Mouse (Mus musculus): Measurements from ENCODE around the gene Coa6. TPM values are rescaled to one million over a fixed set of nuclear protein-coding genes. Genes with fewer than 3 reads are reported as not detected.
A peak's percentile ranks its signal among the peaks of the same experiment; 100 is the strongest.

Coa6 gene
- polyA plus RNA-seq, 1 experiment from 2014 or later = 47.1 TPM

DNA sequence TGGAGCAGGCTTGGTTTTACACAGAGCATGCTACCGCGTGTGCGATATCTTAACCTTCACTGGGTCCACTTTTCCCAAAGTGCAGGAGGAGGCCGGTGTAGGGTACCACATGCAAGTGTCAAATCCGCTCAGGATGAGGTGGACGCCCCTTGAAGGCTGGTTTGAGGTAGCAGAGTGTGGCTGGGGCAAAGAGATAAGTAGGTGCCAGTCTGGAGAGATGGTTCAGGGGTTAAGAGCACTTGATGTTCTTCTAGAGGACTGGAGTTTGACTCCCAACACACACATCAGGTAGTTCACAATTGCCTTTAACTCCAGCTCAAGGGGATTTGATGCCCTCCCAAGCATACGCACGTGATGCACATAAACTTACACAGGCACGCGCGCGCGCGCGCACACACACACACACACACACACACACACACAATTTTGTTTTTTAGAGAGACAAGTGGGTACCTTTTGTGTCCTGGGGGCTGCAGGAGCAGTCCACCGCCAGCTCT is 51.5 kb downstream of the Coa6 start:
- H3K9ac ChIP-seq = peak overlapping the region; percentile 80
- peaks cover 8% of the 10 kb centered on the region for H3K4me1 ChIP-seq
- no peak for ATAC-seq (ENCODE audit: insufficient number of reproducible peaks, insufficient read depth, low FRiP score, low TSS enrichment)
- H3K36me3 ChIP-seq = peaks cover 12% of the 10 kb centered on the region
- peak overlapping the region; percentile 90 for H3K4me2 ChIP-seq (replicated peaks)
- peak overlapping the region; percentile 82 for H3K4me3 ChIP-seq
- peak overlapping the region; percentile 78; the same call in 1 of the 2 replicates for H3K27ac ChIP-seq
- H3K27me3 ChIP-seq = 0 out of 2 replicates have a peak, but pooled peaks cover 5% of the 10 kb centered on the region
- WGBS = 11% methylated on average over 16 of the region's 16 CpGs
- H3K9me3 ChIP-seq = no peaks in the 10 kb centered on the region

DNA sequence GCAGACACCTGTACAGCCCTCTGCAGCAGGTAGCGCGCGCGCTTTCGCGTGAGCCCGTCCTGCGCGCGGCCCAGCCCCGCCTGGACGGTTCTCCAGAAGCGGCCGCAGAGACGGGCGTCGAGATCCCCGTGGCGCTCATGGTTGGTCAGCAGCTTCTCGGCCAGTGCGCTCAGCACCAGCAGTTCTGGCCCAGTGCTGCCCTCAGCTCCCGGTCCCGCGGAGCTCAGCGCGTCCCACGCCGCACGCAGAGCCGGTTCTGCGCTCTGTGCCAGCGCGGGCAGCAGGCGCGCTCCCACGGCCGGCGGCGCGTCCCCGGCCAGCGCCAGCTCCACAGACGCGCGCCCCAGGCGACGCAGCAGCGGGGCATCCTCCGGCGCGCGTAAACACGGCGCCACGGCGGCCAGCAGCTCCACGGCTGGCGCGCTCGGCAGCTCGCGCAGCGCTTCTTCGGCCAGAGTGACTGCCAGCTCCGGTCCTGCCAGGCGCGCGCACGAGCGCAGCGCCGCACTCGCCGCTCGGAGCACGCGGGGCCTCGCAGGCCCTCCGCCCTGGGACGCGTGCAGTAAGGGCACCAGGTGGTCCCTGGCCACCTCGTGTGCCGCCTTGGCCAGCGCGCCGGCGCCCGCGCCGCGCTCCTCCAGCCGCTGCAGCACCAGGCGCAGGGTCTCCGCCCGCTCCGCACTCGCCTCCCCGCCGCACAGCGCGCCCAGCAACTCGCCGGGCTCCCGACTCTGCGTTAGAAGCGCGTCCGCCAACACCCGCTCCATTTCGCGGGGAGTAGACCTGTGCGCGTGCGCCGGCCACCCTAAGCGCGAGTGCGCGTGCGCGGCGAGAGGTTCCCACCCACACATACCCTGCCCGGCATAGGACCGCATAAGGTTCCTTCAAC is 52.2 kb downstream of the Coa6 start, which contains the start of gene Tarbp1:
Tarbp1 (minus strand) TSS at position 767 of the 889 bp plus-strand sequence.
- peak within 1 kb of the TSS; percentile 82 for H3K4me3 ChIP-seq
- 0 out of 2 replicates have a peak, but pooled peaks cover 5% of the 10 kb centered on the region for H3K27me3 ChIP-seq
- under 1% methylated on average over 114 of the region's 124 CpGs for WGBS

More for the DNA sequence above, 52.2 kb downstream of the Coa6 start, which contains the start of gene Tarbp1:
- H3K9me3 ChIP-seq = no peaks in the 10 kb centered on the region
- H3K4me2 ChIP-seq (replicated peaks) = peak within 1 kb of the TSS; percentile 90
- peak within 1 kb of the TSS; percentile 80 for H3K9ac ChIP-seq
- peak; percentile 92 for ATAC-seq (ENCODE audit: insufficient number of reproducible peaks, insufficient read depth, low FRiP score, low TSS enrichment)
- peaks cover 7% of the 10 kb centered on the region for H3K36me3 ChIP-seq
- H3K4me1 ChIP-seq = peaks cover 8% of the 10 kb centered on the region
- peak within 1 kb of the TSS; percentile 78 for H3K27ac ChIP-seq

Other genes with a start within 250 kb of the Coa6 start
- gene Slc35f3, start 124.0 kb upstream of the Coa6 start, polyA plus RNA-seq (2016; fragmentation: Nextera tagmentation; extraction: Ambion mirVana) = 0.73 and 0.75 TPM in 2 replicates
- 3.0 and 3.2 TPM in 2 replicates for gene Tarbp1, start 52.5 kb downstream of the Coa6 start, polyA plus RNA-seq (2016; fragmentation: Nextera tagmentation; extraction: Ambion mirVana)
- gene Irf2bp2, start 171.5 kb downstream of the Coa6 start, polyA plus RNA-seq (2016; fragmentation: Nextera tagmentation; extraction: Ambion mirVana) = 11.5 and 12.0 TPM in 2 replicates

All from embryonic facial prominence, embryonic 12.5 days (tissue).